Mouse (Mus musculus) thymus, postnatal 14 days (tissue): ENCODE data around the gene Golga2.

Experiments
- DNase-seq: peaks from one replicate; pipeline ENCODE4 v3.0.0; 2021

Golga2 gene

GRCm38 (mm10) chr2:32318709-32319585, 31.8 kb downstream of the Golga2 start:
- no peak for DNase-seq

- DNase-seq: no peak
These were observed 32.7 kb downstream of the Golga2 start for GRCm38 (mm10) chr2:32319586-32320580.

- DNase-seq: no peak
These were observed 33.5 kb downstream of the Golga2 start for GRCm38 (mm10) chr2:32320721-32321120.

GRCm38 (mm10) chr2:32321591-32322298, 34.6 kb downstream of the Golga2 start:
- no peak for DNase-seq

GRCm38 (mm10) chr2:32322754-32323741, 35.9 kb downstream of the Golga2 start:
- no peak for DNase-seq

- no peak for DNase-seq
These were observed 37.1 kb downstream of the Golga2 start for GRCm38 (mm10) chr2:32324322-32324721.

GRCm38 (mm10) chr2:32325342-32325741, 38.2 kb downstream of the Golga2 start:
- no peak for DNase-seq

- no peak for DNase-seq
These were observed 40.0 kb downstream of the Golga2 start for GRCm38 (mm10) chr2:32327200-32327599.

- DNase-seq: no peak
These were observed 41.8 kb downstream of the Golga2 start for GRCm38 (mm10) chr2:32328911-32329460.

GRCm38 (mm10) chr2:32329531-32329930, 42.3 kb downstream of the Golga2 start:
- DNase-seq: no peak

GRCm38 (mm10) chr2:32332159-32332558, 45.0 kb downstream of the Golga2 start:
- DNase-seq: no peak

- DNase-seq: no peak
These were observed 48.7 kb downstream of the Golga2 start for GRCm38 (mm10) chr2:32335888-32336287.

- no peak for DNase-seq
These were observed 52.9 kb downstream of the Golga2 start for GRCm38 (mm10) chr2:32339912-32340642.

GRCm38 (mm10) chr2:32340836-32341633, 53.9 kb downstream of the Golga2 start:
- DNase-seq: no peak

- no peak for DNase-seq
These were observed 54.4 kb downstream of the Golga2 start for GRCm38 (mm10) chr2:32341634-32341939.

GRCm38 (mm10) chr2:32342039-32342438, 54.9 kb downstream of the Golga2 start:
- DNase-seq: no peak

- DNase-seq: no peak
These were observed 55.6 kb downstream of the Golga2 start for GRCm38 (mm10) chr2:32342539-32343350.

GRCm38 (mm10) chr2:32343351-32343671, 56.1 kb downstream of the Golga2 start:
- no peak for DNase-seq

- DNase-seq: no peak
These were observed 56.9 kb downstream of the Golga2 start for GRCm38 (mm10) chr2:32344056-32344455.
